Comparison of ENCODE assay signal across 7 mouse cellular contexts in genomic region chr9:44407752-44408097, GRCm38 (mm10). TPM values are rescaled to one million over a fixed set of nuclear protein-coding genes. Genes with fewer than 3 reads are reported as not detected.
A peak's percentile ranks its signal among the peaks of the same experiment; 100 is the strongest.
DNase-seq lines count a peak whose midpoint lies in the region; ATAC-seq and TF ChIP-seq lines count a peak whose summit lies in the region.

No protein-coding gene starts in this region.

- no peak for ATAC-seq in neural tube, embryonic 11.5 days (ENCODE audit: insufficient read depth, low FRiP score, low TSS enrichment)
- ATAC-seq in limb, embryonic 14.5 days (ENCODE audit: low FRiP score, low read depth): peak; percentile 24
- ATAC-seq in stomach, embryonic 16.5 days (ENCODE audit: insufficient read depth, low FRiP score): no peak; the same call in 1 of the 2 replicates
- no peak for ATAC-seq in CD4-positive, CD25-positive, alpha-beta regulatory T cell, adult 4 months

- H3K4me3 ChIP-seq in neural tube, embryonic 11.5 days (ENCODE audit: low read depth, low read length): peak overlapping the region; percentile 91
- peak overlapping the region; percentile 92 for H3K4me3 ChIP-seq in forebrain, embryonic 10.5 days
- H3K4me3 ChIP-seq in limb, embryonic 14.5 days (replicated peaks; ENCODE audit: low read length): peak overlapping the region; percentile 81
- peak overlapping the region; percentile 84 for H3K4me3 ChIP-seq in stomach, embryonic 16.5 days (replicated peaks; ENCODE audit: low read length)

- no peaks in the 10 kb centered on the region for H3K27me3 ChIP-seq in neural tube, embryonic 11.5 days (ENCODE audit: control insufficient read depth, insufficient read depth, low read length)
- no peaks in the 10 kb centered on the region for H3K27me3 ChIP-seq in forebrain, embryonic 10.5 days (ENCODE audit: poor library complexity, severe bottlenecking)
- no peaks in the 10 kb centered on the region for H3K27me3 ChIP-seq in limb, embryonic 14.5 days (ENCODE audit: control insufficient read depth, insufficient read depth, low read length)
- H3K27me3 ChIP-seq in stomach, embryonic 16.5 days (ENCODE audit: control insufficient read depth, insufficient read depth, low read length): no peaks in the 10 kb centered on the region

- DNase-seq in neural tube, embryonic 11.5 days (ENCODE audit: low spot score): no peak
- DNase-seq in neural tube, embryonic 10.5 days (ENCODE audit: extremely low spot score, low spot score): no peak
- no peak for DNase-seq in forebrain, embryonic 10.5 days (ENCODE audit: extremely low spot score, low spot score)
- no peak for DNase-seq in limb, embryonic 14.5 days (ENCODE audit: low spot score)
- DNase-seq in layer of hippocampus, adult 9-11 months: no peak

- under 1% methylated on average over 24 of the region's 24 CpGs for WGBS in neural tube, embryonic 11.5 days
- WGBS in forebrain, embryonic 10.5 days: under 1% methylated on average over 24 of the region's 24 CpGs
- WGBS in limb, embryonic 14.5 days: 1% methylated on average over 23 of the region's 24 CpGs
- under 1% methylated on average over 24 of the region's 24 CpGs for WGBS in stomach, embryonic 16.5 days

- no peaks in the 10 kb centered on the region for H3K4me1 ChIP-seq in neural tube, embryonic 11.5 days (ENCODE audit: control insufficient read depth, insufficient read depth, low read length)
- peaks cover 26% of the 10 kb centered on the region for H3K4me1 ChIP-seq in forebrain, embryonic 10.5 days
- peaks cover 7% of the 10 kb centered on the region; the same call in 1 of the 2 replicates for H3K4me1 ChIP-seq in limb, embryonic 14.5 days (ENCODE audit: control insufficient read depth, insufficient read depth, low read length)
- H3K4me1 ChIP-seq in stomach, embryonic 16.5 days (ENCODE audit: control insufficient read depth, insufficient read depth, low read length): peaks cover 4% of the 10 kb centered on the region; the same call in 1 of the 2 replicates

- H3K27ac ChIP-seq in neural tube, embryonic 11.5 days (ENCODE audit: low read depth, low read length): peak overlapping the region; percentile 84; the same call in 1 of the 2 replicates
- peak overlapping the region; percentile 97 for H3K27ac ChIP-seq in forebrain, embryonic 10.5 days
- peak overlapping the region; percentile 93 for H3K27ac ChIP-seq in limb, embryonic 14.5 days (replicated peaks; ENCODE audit: low read depth, low read length)
- peak overlapping the region; percentile 97 for H3K27ac ChIP-seq in stomach, embryonic 16.5 days (ENCODE audit: low read length)

- H3K36me3 ChIP-seq in neural tube, embryonic 11.5 days (ENCODE audit: control insufficient read depth, insufficient read depth, low read length): peaks cover 16% of the 10 kb centered on the region
- peaks cover 75% of the 10 kb centered on the region for H3K36me3 ChIP-seq in forebrain, embryonic 10.5 days (replicated peaks)
- peaks cover 65% of the 10 kb centered on the region for H3K36me3 ChIP-seq in limb, embryonic 14.5 days (ENCODE audit: control insufficient read depth, insufficient read depth, low read length)
- peaks cover 25% of the 10 kb centered on the region for H3K36me3 ChIP-seq in stomach, embryonic 16.5 days (ENCODE audit: control insufficient read depth, insufficient read depth, low read length)

- H3K9ac ChIP-seq in neural tube, embryonic 11.5 days (ENCODE audit: low read length): peak overlapping the region; percentile 88
- H3K9ac ChIP-seq in limb, embryonic 14.5 days (ENCODE audit: low read depth, low read length, severe bottlenecking): peak overlapping the region; percentile 82
- H3K9ac ChIP-seq in stomach, embryonic 16.5 days (ENCODE audit: low read length): peak overlapping the region; percentile 93

- H3K4me2 ChIP-seq in neural tube, embryonic 11.5 days (ENCODE audit: low read depth): peak overlapping the region; percentile 38
- peak overlapping the region; percentile 51 for H3K4me2 ChIP-seq in limb, embryonic 14.5 days (replicated peaks; ENCODE audit: low read depth, low read length, severe bottlenecking)
- H3K4me2 ChIP-seq in stomach, embryonic 16.5 days (ENCODE audit: low read depth, low read length): peak overlapping the region; percentile 72

- TF ChIP-seq POLR2A in limb, embryonic 14.5 days (IDR thresholded peaks at IDR 0.05; ENCODE audit: borderline replicate concordance, extremely low read depth, insufficient read depth, insufficient read length): no peak

- no peaks in the 10 kb centered on the region for H3K9me3 ChIP-seq in neural tube, embryonic 11.5 days (ENCODE audit: control insufficient read depth, low read length)
- no peaks in the 10 kb centered on the region for H3K9me3 ChIP-seq in forebrain, embryonic 10.5 days
- H3K9me3 ChIP-seq in limb, embryonic 14.5 days (ENCODE audit: control insufficient read depth, low read length): no peaks in the 10 kb centered on the region
- H3K9me3 ChIP-seq in stomach, embryonic 16.5 days (replicated peaks; ENCODE audit: control insufficient read depth, low read length): no peaks in the 10 kb centered on the region

RNA-seq across cellular contexts. Expression of gene Trappc4, which starts 0.3 kb away (rescaled TPM):
- polyA plus RNA-seq in neural tube, embryonic 11.5 days (2014; fragmentation: Nextera tagmentation; extraction: Ambion mirVana): 204 and 214 TPM in 2 replicates
- 181 and 189 TPM in 2 replicates for polyA plus RNA-seq in forebrain, embryonic 10.5 days (2016; fragmentation: Nextera tagmentation; extraction: Ambion mirVana)
- 81.5 and 85.7 TPM in 2 replicates for polyA plus RNA-seq in limb, embryonic 14.5 days (2012; rRNA removed)
- 127 and 144 TPM in 2 replicates for polyA plus RNA-seq in limb, embryonic 14.5 days (2014; fragmentation: Nextera tagmentation; extraction: Ambion mirVana)
- polyA plus RNA-seq in stomach, embryonic 16.5 days (2015; fragmentation: Nextera tagmentation; extraction: Ambion mirVana): 112 and 116 TPM in 2 replicates
- 100 to 1,000 TPM; 143 to 153 TPM for polyA plus RNA-seq in CD4-positive, CD25-positive, alpha-beta regulatory T cell, adult 4 months (2017; shearing (Covaris generic))

RNA-seq across cellular contexts. Expression of gene Rps25, which starts 0.8 kb away (rescaled TPM):
- polyA plus RNA-seq in neural tube, embryonic 11.5 days (2014; fragmentation: Nextera tagmentation; extraction: Ambion mirVana): 1,766 and 1,857 TPM in 2 replicates
- polyA plus RNA-seq in forebrain, embryonic 10.5 days (2016; fragmentation: Nextera tagmentation; extraction: Ambion mirVana): 2,069 and 2,211 TPM in 2 replicates
- polyA plus RNA-seq in limb, embryonic 14.5 days (2012; rRNA removed): 680 and 1,089 TPM in 2 replicates
- 2,627 and 2,837 TPM in 2 replicates for polyA plus RNA-seq in limb, embryonic 14.5 days (2014; fragmentation: Nextera tagmentation; extraction: Ambion mirVana)
- 1,506 and 1,598 TPM in 2 replicates for polyA plus RNA-seq in stomach, embryonic 16.5 days (2015; fragmentation: Nextera tagmentation; extraction: Ambion mirVana)
- polyA plus RNA-seq in CD4-positive, CD25-positive, alpha-beta regulatory T cell, adult 4 months (2017; shearing (Covaris generic)): 1,000 to 10,000 TPM; 2,962 to 3,624 TPM

RNA-seq across cellular contexts. Expression of gene Ccdc84, which starts 10.6 kb away (rescaled TPM):
- 20.9 and 21.8 TPM in 2 replicates for polyA plus RNA-seq in neural tube, embryonic 11.5 days (2014; fragmentation: Nextera tagmentation; extraction: Ambion mirVana)
- polyA plus RNA-seq in forebrain, embryonic 10.5 days (2016; fragmentation: Nextera tagmentation; extraction: Ambion mirVana): 25.6 and 26.1 TPM in 2 replicates
- 54.3 and 57.3 TPM in 2 replicates for polyA plus RNA-seq in limb, embryonic 14.5 days (2012; rRNA removed)
- 24.8 and 25.4 TPM in 2 replicates for polyA plus RNA-seq in limb, embryonic 14.5 days (2014; fragmentation: Nextera tagmentation; extraction: Ambion mirVana)
- 22.4 and 27.6 TPM in 2 replicates for polyA plus RNA-seq in stomach, embryonic 16.5 days (2015; fragmentation: Nextera tagmentation; extraction: Ambion mirVana)
- polyA plus RNA-seq in CD4-positive, CD25-positive, alpha-beta regulatory T cell, adult 4 months (2017; shearing (Covaris generic)): 10 to 100 TPM; 24.7 to 27.2 TPM

RNA-seq across cellular contexts. Expression of gene Slc37a4, which starts 11.1 kb away (rescaled TPM):
- polyA plus RNA-seq in neural tube, embryonic 11.5 days (2014; fragmentation: Nextera tagmentation; extraction: Ambion mirVana): 26.8 and 31.8 TPM in 2 replicates
- 18.8 and 19.4 TPM in 2 replicates for polyA plus RNA-seq in forebrain, embryonic 10.5 days (2016; fragmentation: Nextera tagmentation; extraction: Ambion mirVana)
- 17.5 and 21.6 TPM in 2 replicates for polyA plus RNA-seq in limb, embryonic 14.5 days (2012; rRNA removed)
- polyA plus RNA-seq in limb, embryonic 14.5 days (2014; fragmentation: Nextera tagmentation; extraction: Ambion mirVana): 12.5 and 16.0 TPM in 2 replicates
- polyA plus RNA-seq in stomach, embryonic 16.5 days (2015; fragmentation: Nextera tagmentation; extraction: Ambion mirVana): 34.4 and 35.6 TPM in 2 replicates
- 10 to 100 TPM; 16.1 to 19.7 TPM for polyA plus RNA-seq in CD4-positive, CD25-positive, alpha-beta regulatory T cell, adult 4 months (2017; shearing (Covaris generic))

RNA-seq across cellular contexts. Expression of gene Hyou1, which starts 28.4 kb away (rescaled TPM):
- polyA plus RNA-seq in neural tube, embryonic 11.5 days (2014; fragmentation: Nextera tagmentation; extraction: Ambion mirVana): 36.7 and 38.8 TPM in 2 replicates
- 38.7 and 43.7 TPM in 2 replicates for polyA plus RNA-seq in forebrain, embryonic 10.5 days (2016; fragmentation: Nextera tagmentation; extraction: Ambion mirVana)
- 64.1 and 64.4 TPM in 2 replicates for polyA plus RNA-seq in limb, embryonic 14.5 days (2012; rRNA removed)
- polyA plus RNA-seq in limb, embryonic 14.5 days (2014; fragmentation: Nextera tagmentation; extraction: Ambion mirVana): 27.5 and 28.5 TPM in 2 replicates
- 33.8 and 41.3 TPM in 2 replicates for polyA plus RNA-seq in stomach, embryonic 16.5 days (2015; fragmentation: Nextera tagmentation; extraction: Ambion mirVana)
- 10 to 100 TPM; 13.6 to 18.3 TPM for polyA plus RNA-seq in CD4-positive, CD25-positive, alpha-beta regulatory T cell, adult 4 months (2017; shearing (Covaris generic))
